Mouse (Mus musculus): ENCODE results near the gene Ppp2r5c. TPM values are rescaled to one million over a fixed set of nuclear protein-coding genes. Genes with fewer than 3 reads are reported as not detected.

The Ppp2r5c gene
- polyA plus RNA-seq, 1 experiment from 2014 or later = 319 TPM

- peak; percentile 95 for DNase-seq (ENCODE audit: low spot score)
Observed at GRCm38 (mm10) chr12:110485585-110486331, 38.8 kb downstream of the Ppp2r5c start.

- no peak for DNase-seq (ENCODE audit: low spot score)
Observed at GRCm38 (mm10) chr12:110486852-110487251, 39.9 kb downstream of the Ppp2r5c start.

- DNase-seq (ENCODE audit: low spot score) = no peak
Observed at GRCm38 (mm10) chr12:110488031-110488430, 41.1 kb downstream of the Ppp2r5c start.

GRCm38 (mm10) chr12:110489946-110490701 lies 43.2 kb downstream of the Ppp2r5c start:
- no peak for DNase-seq (ENCODE audit: low spot score)

- peak; percentile 85 for DNase-seq (ENCODE audit: low spot score)
Observed at GRCm38 (mm10) chr12:110492436-110492835, 45.5 kb downstream of the Ppp2r5c start.

GRCm38 (mm10) chr12:110493597-110494369 lies 46.9 kb downstream of the Ppp2r5c start:
- peak; percentile 70 for DNase-seq (ENCODE audit: low spot score)

- peak; percentile 54 for DNase-seq (ENCODE audit: low spot score)
Observed at GRCm38 (mm10) chr12:110494846-110495245, 47.9 kb downstream of the Ppp2r5c start.

GRCm38 (mm10) chr12:110495260-110495659 lies 48.3 kb downstream of the Ppp2r5c start:
- no peak for DNase-seq (ENCODE audit: low spot score)

- DNase-seq (ENCODE audit: low spot score) = no peak
Observed at GRCm38 (mm10) chr12:110496016-110496415, 49.1 kb downstream of the Ppp2r5c start.

- no peak for DNase-seq (ENCODE audit: low spot score)
Observed at GRCm38 (mm10) chr12:110497013-110497412, 50.1 kb downstream of the Ppp2r5c start.

- DNase-seq (ENCODE audit: low spot score) = no peak
Observed at GRCm38 (mm10) chr12:110497485-110497884, 50.6 kb downstream of the Ppp2r5c start.

- no peak for DNase-seq (ENCODE audit: low spot score)
Observed at GRCm38 (mm10) chr12:110498283-110499224, 51.6 kb downstream of the Ppp2r5c start.

GRCm38 (mm10) chr12:110499225-110499992 lies 52.5 kb downstream of the Ppp2r5c start:
- no peak for DNase-seq (ENCODE audit: low spot score)

GRCm38 (mm10) chr12:110500095-110500494 lies 53.2 kb downstream of the Ppp2r5c start:
- DNase-seq (ENCODE audit: low spot score) = no peak

GRCm38 (mm10) chr12:110503406-110504144 lies 56.7 kb downstream of the Ppp2r5c start:
- peak; percentile 61 for DNase-seq (ENCODE audit: low spot score)

GRCm38 (mm10) chr12:110504145-110504490 lies 57.2 kb downstream of the Ppp2r5c start:
- no peak for DNase-seq (ENCODE audit: low spot score)

- DNase-seq (ENCODE audit: low spot score) = no peak
Observed at GRCm38 (mm10) chr12:110504793-110505192, 57.9 kb downstream of the Ppp2r5c start.

- no peak for DNase-seq (ENCODE audit: low spot score)
Observed at GRCm38 (mm10) chr12:110506046-110506445, 59.1 kb downstream of the Ppp2r5c start.

GRCm38 (mm10) chr12:110507714-110508297 lies 60.9 kb downstream of the Ppp2r5c start:
- no peak for DNase-seq (ENCODE audit: low spot score)
